Mouse (Mus musculus): ENCODE results near the gene Lypd1.

GRCm38 (mm10) chr1:125910871-125911265 is 2.0 kb downstream of the Lypd1 start:
- no peak for TF ChIP-seq POLR2A (IDR thresholded peaks at IDR 0.05; ENCODE audit: borderline replicate concordance, low read depth, low read length)
- TF ChIP-seq CTCF (IDR thresholded peaks at IDR 0.05; ENCODE audit: low read depth, low read length): no peak
